Comparison of ENCODE assay signal across 12 mouse cellular contexts in genomic region chr15:86200169-86200568, GRCm38 (mm10).
"Had no signal": no experiment of that assay in that cellular context is flagged by ENCODE, and none has a peak within 500 bp of the region (broad histone marks: within the 10 kb centered on the region; RNA-seq: fewer than 3 reads in every experiment).

No protein-coding gene starts in this region.

- H3K36me3 ChIP-seq: limb, embryonic 13.5 days; midbrain, embryonic 13.5 days; neural tube, embryonic 15.5 days had no signal

- H3K27ac ChIP-seq: hindbrain, postnatal 0 days; limb, embryonic 13.5 days; liver, embryonic 14.5 days; midbrain, embryonic 13.5 days; neural tube, embryonic 15.5 days had no signal

- H3K4me3 ChIP-seq: limb, embryonic 13.5 days; midbrain, embryonic 13.5 days; myocyte; neural tube, embryonic 15.5 days had no signal

- H3K9ac ChIP-seq: limb, embryonic 13.5 days; liver, embryonic 14.5 days; midbrain, embryonic 13.5 days; neural tube, embryonic 15.5 days had no signal

- H3K9me3 ChIP-seq: limb, embryonic 13.5 days; midbrain, embryonic 13.5 days; neural tube, embryonic 15.5 days had no signal

- H3K27me3 ChIP-seq: limb, embryonic 13.5 days; midbrain, embryonic 13.5 days; neural tube, embryonic 15.5 days had no signal

- DNase-seq: layer of hippocampus, postnatal 36 days; lung, adult 18-20 months; retina, postnatal 1 day; right cerebral cortex, postnatal 4 days; thymus, adult 18-20 months; thymus, postnatal 14 days had no signal

- H3K4me2 ChIP-seq: limb, embryonic 13.5 days; midbrain, embryonic 13.5 days; neural tube, embryonic 15.5 days had no signal

- ATAC-seq: midbrain, embryonic 13.5 days had no signal
